Mouse (Mus musculus): ENCODE data around the gene Cacybp. TPM values are rescaled to one million over a fixed set of nuclear protein-coding genes. Genes with fewer than 3 reads are reported as not detected.

Gene Cacybp
- polyA plus RNA-seq, 1 experiment from 2014 or later = 280 TPM

- no peak overlapping the region; the same call in 1 of the 2 replicates for H3K9ac ChIP-seq (replicated peaks; ENCODE audit: low read depth, low read length)
- WGBS = 62% methylated on average over 3 of the region's 3 CpGs
- peaks cover 18% of the 10 kb centered on the region for H3K4me1 ChIP-seq (ENCODE audit: control insufficient read depth, insufficient read depth, low read length)
- peak overlapping the region; percentile 87 for H3K4me2 ChIP-seq (ENCODE audit: low read depth, low read length)
- H3K27me3 ChIP-seq (ENCODE audit: control insufficient read depth, insufficient read depth, low read length) = no peaks in the 10 kb centered on the region
- ATAC-seq (ENCODE audit: low read depth) = no peak
- no peaks in the 10 kb centered on the region for H3K9me3 ChIP-seq (ENCODE audit: control insufficient read depth, low read length)
- peak overlapping the region; percentile 84; the same call in 1 of the 2 replicates for H3K4me3 ChIP-seq (ENCODE audit: low read depth, low read length)
- H3K27ac ChIP-seq (ENCODE audit: low read depth, low read length) = no peak overlapping the region
- H3K36me3 ChIP-seq (ENCODE audit: control insufficient read depth, insufficient read depth, low read length) = peaks cover 20% of the 10 kb centered on the region
These were observed 2.1 kb downstream of the Cacybp start for GRCm38 (mm10) chr1:160210566-160210965.

GRCm38 (mm10) chr1:160209844-160210243, 2.8 kb downstream of the Cacybp start:
- Histone ChIP-seq H3K27me3 (ENCODE audit: control insufficient read depth, insufficient read depth, low read length) (no peaks in the 10 kb centered on the region), H3K4me3 (ENCODE audit: low read depth, low read length) (no peak overlapping the region), H3K9me3 (ENCODE audit: control insufficient read depth, low read length) (no peaks in the 10 kb centered on the region), H3K4me1 (ENCODE audit: control insufficient read depth, insufficient read depth, low read length) (peaks cover 18% of the 10 kb centered on the region), H3K9ac (replicated peaks; ENCODE audit: low read depth, low read length) (no peak overlapping the region), H3K27ac (ENCODE audit: low read depth, low read length) (no peak overlapping the region), H3K36me3 (ENCODE audit: control insufficient read depth, insufficient read depth, low read length) (peaks cover 26% of the 10 kb centered on the region), H3K4me2 (ENCODE audit: low read depth, low read length) (no peak overlapping the region)
- no peak for ATAC-seq (ENCODE audit: low read depth)
- 32% methylated on average over 2 of the region's 2 CpGs for WGBS

- Histone ChIP-seq H3K9me3 (ENCODE audit: control insufficient read depth, low read length) (no peaks in the 10 kb centered on the region), H3K4me2 (ENCODE audit: low read depth, low read length) (no peak overlapping the region), H3K4me3 (ENCODE audit: low read depth, low read length) (no peak overlapping the region), H3K36me3 (ENCODE audit: control insufficient read depth, insufficient read depth, low read length) (peaks cover 53% of the 10 kb centered on the region), H3K4me1 (ENCODE audit: control insufficient read depth, insufficient read depth, low read length) (peaks cover under 1% of the 10 kb centered on the region; the same call in 1 of the 2 replicates), H3K9ac (replicated peaks; ENCODE audit: low read depth, low read length) (no peak overlapping the region), H3K27me3 (ENCODE audit: control insufficient read depth, insufficient read depth, low read length) (no peaks in the 10 kb centered on the region), H3K27ac (ENCODE audit: low read depth, low read length) (no peak overlapping the region)
- no peak for ATAC-seq (ENCODE audit: low read depth)
These were observed 7.2 kb downstream of the Cacybp start for GRCm38 (mm10) chr1:160205486-160205885.

GRCm38 (mm10) chr1:160195337-160195663, 17.4 kb downstream of the Cacybp start:
- peaks cover 9% of the 10 kb centered on the region for H3K36me3 ChIP-seq (ENCODE audit: control insufficient read depth, insufficient read depth, low read length)
- peak overlapping the region; percentile 64 for H3K4me3 ChIP-seq (ENCODE audit: low read depth, low read length)
- H3K9me3 ChIP-seq (ENCODE audit: control insufficient read depth, low read length) = no peaks in the 10 kb centered on the region
- no peak; the same call in 1 of the 2 replicates for ATAC-seq (ENCODE audit: low read depth)
- H3K9ac ChIP-seq (replicated peaks; ENCODE audit: low read depth, low read length) = peak overlapping the region; percentile 84
- under 1% methylated on average over 13 of the region's 13 CpGs for WGBS
- peak overlapping the region; percentile 66; the same call in 1 of the 2 replicates for H3K27ac ChIP-seq (ENCODE audit: low read depth, low read length)
- 0 out of 2 replicates have a peak, but pooled peaks cover 2% of the 10 kb centered on the region for H3K4me1 ChIP-seq (ENCODE audit: control insufficient read depth, insufficient read depth, low read length)
- H3K27me3 ChIP-seq (ENCODE audit: control insufficient read depth, insufficient read depth, low read length) = no peaks in the 10 kb centered on the region
- H3K4me2 ChIP-seq (ENCODE audit: low read depth, low read length) = peak overlapping the region; percentile 72

GRCm38 (mm10) chr1:160194529-160195336, 17.9 kb downstream of the Cacybp start, which contains the start of gene Mrps14:
Gene Mrps14 (plus strand): TSS chr1:160195215.
- H3K4me1 ChIP-seq (ENCODE audit: control insufficient read depth, insufficient read depth, low read length) = 0 out of 2 replicates have a peak, but pooled peaks cover 2% of the 10 kb centered on the region
- peaks cover 5% of the 10 kb centered on the region for H3K36me3 ChIP-seq (ENCODE audit: control insufficient read depth, insufficient read depth, low read length)
- H3K4me3 ChIP-seq (ENCODE audit: low read depth, low read length) = peak within 1 kb of the TSS; percentile 64
- peak within 1 kb of the TSS; percentile 66; the same call in 1 of the 2 replicates for H3K27ac ChIP-seq (ENCODE audit: low read depth, low read length)
- WGBS = 7% methylated on average over 31 of the region's 31 CpGs
- H3K9me3 ChIP-seq (ENCODE audit: control insufficient read depth, low read length) = no peaks in the 10 kb centered on the region
- peak within 1 kb of the TSS; percentile 72 for H3K4me2 ChIP-seq (ENCODE audit: low read depth, low read length)
- H3K27me3 ChIP-seq (ENCODE audit: control insufficient read depth, insufficient read depth, low read length) = no peaks in the 10 kb centered on the region
- peak; percentile 100 for ATAC-seq (ENCODE audit: low read depth)
- peak within 1 kb of the TSS; percentile 84 for H3K9ac ChIP-seq (replicated peaks; ENCODE audit: low read depth, low read length)

- Histone ChIP-seq H3K36me3 (ENCODE audit: control insufficient read depth, insufficient read depth, low read length) (no peaks in the 10 kb centered on the region), H3K9me3 (ENCODE audit: control insufficient read depth, low read length) (no peaks in the 10 kb centered on the region), H3K27me3 (ENCODE audit: control insufficient read depth, insufficient read depth, low read length) (no peaks in the 10 kb centered on the region), H3K4me2 (ENCODE audit: low read depth, low read length) (no peak overlapping the region), H3K27ac (ENCODE audit: low read depth, low read length) (no peak overlapping the region), H3K4me3 (ENCODE audit: low read depth, low read length) (no peak overlapping the region), H3K4me1 (ENCODE audit: control insufficient read depth, insufficient read depth, low read length) (no peaks in the 10 kb centered on the region), H3K9ac (replicated peaks; ENCODE audit: low read depth, low read length) (no peak overlapping the region)
- WGBS = 16% methylated on average over 5 of the region's 5 CpGs
- ATAC-seq (ENCODE audit: low read depth) = peak; percentile 94
These were observed 28.2 kb downstream of the Cacybp start for GRCm38 (mm10) chr1:160184506-160184905.

GRCm38 (mm10) chr1:160181216-160181615, 31.5 kb downstream of the Cacybp start:
- Histone ChIP-seq H3K9ac (replicated peaks; ENCODE audit: low read depth, low read length) (no peak overlapping the region), H3K9me3 (ENCODE audit: control insufficient read depth, low read length) (no peaks in the 10 kb centered on the region), H3K4me2 (ENCODE audit: low read depth, low read length) (no peak overlapping the region), H3K4me1 (ENCODE audit: control insufficient read depth, insufficient read depth, low read length) (no peaks in the 10 kb centered on the region), H3K36me3 (ENCODE audit: control insufficient read depth, insufficient read depth, low read length) (no peaks in the 10 kb centered on the region), H3K27me3 (ENCODE audit: control insufficient read depth, insufficient read depth, low read length) (no peaks in the 10 kb centered on the region), H3K27ac (ENCODE audit: low read depth, low read length) (no peak overlapping the region), H3K4me3 (ENCODE audit: low read depth, low read length) (no peak overlapping the region)
- 61% methylated on average over 4 of the region's 4 CpGs for WGBS
- no peak for ATAC-seq (ENCODE audit: low read depth)

- Histone ChIP-seq H3K4me3 (ENCODE audit: low read depth, low read length) (no peak overlapping the region), H3K9ac (replicated peaks; ENCODE audit: low read depth, low read length) (no peak overlapping the region), H3K4me1 (ENCODE audit: control insufficient read depth, insufficient read depth, low read length) (no peaks in the 10 kb centered on the region), H3K27ac (ENCODE audit: low read depth, low read length) (no peak overlapping the region), H3K36me3 (ENCODE audit: control insufficient read depth, insufficient read depth, low read length) (no peaks in the 10 kb centered on the region), H3K27me3 (ENCODE audit: control insufficient read depth, insufficient read depth, low read length) (no peaks in the 10 kb centered on the region), H3K9me3 (ENCODE audit: control insufficient read depth, low read length) (no peaks in the 10 kb centered on the region), H3K4me2 (ENCODE audit: low read depth, low read length) (no peak overlapping the region)
- 63% methylated on average over 8 of the region's 8 CpGs for WGBS
- ATAC-seq (ENCODE audit: low read depth) = no peak
These were observed 35.8 kb downstream of the Cacybp start for GRCm38 (mm10) chr1:160176903-160177302.

GRCm38 (mm10) chr1:160166600-160166999, 46.1 kb downstream of the Cacybp start:
- Histone ChIP-seq H3K4me1 (ENCODE audit: control insufficient read depth, insufficient read depth, low read length) (no peaks in the 10 kb centered on the region), H3K36me3 (ENCODE audit: control insufficient read depth, insufficient read depth, low read length) (no peaks in the 10 kb centered on the region), H3K9me3 (ENCODE audit: control insufficient read depth, low read length) (no peaks in the 10 kb centered on the region), H3K27me3 (ENCODE audit: control insufficient read depth, insufficient read depth, low read length) (no peaks in the 10 kb centered on the region), H3K4me2 (ENCODE audit: low read depth, low read length) (no peak overlapping the region), H3K4me3 (ENCODE audit: low read depth, low read length) (no peak overlapping the region), H3K9ac (replicated peaks; ENCODE audit: low read depth, low read length) (no peak overlapping the region), H3K27ac (ENCODE audit: low read depth, low read length) (no peak overlapping the region)
- no peak for ATAC-seq (ENCODE audit: low read depth)
- WGBS = 59% methylated on average over 3 of the region's 5 CpGs
